Mouse (Mus musculus): ENCODE results near the gene Cox8a. TPM values are rescaled to one million over a fixed set of nuclear protein-coding genes. Genes with fewer than 3 reads are reported as not detected.

The Cox8a gene
- 678 and 706 TPM in 2 replicates for polyA plus RNA-seq (2014; fragmentation: Nextera tagmentation; extraction: Ambion mirVana)

DNA sequence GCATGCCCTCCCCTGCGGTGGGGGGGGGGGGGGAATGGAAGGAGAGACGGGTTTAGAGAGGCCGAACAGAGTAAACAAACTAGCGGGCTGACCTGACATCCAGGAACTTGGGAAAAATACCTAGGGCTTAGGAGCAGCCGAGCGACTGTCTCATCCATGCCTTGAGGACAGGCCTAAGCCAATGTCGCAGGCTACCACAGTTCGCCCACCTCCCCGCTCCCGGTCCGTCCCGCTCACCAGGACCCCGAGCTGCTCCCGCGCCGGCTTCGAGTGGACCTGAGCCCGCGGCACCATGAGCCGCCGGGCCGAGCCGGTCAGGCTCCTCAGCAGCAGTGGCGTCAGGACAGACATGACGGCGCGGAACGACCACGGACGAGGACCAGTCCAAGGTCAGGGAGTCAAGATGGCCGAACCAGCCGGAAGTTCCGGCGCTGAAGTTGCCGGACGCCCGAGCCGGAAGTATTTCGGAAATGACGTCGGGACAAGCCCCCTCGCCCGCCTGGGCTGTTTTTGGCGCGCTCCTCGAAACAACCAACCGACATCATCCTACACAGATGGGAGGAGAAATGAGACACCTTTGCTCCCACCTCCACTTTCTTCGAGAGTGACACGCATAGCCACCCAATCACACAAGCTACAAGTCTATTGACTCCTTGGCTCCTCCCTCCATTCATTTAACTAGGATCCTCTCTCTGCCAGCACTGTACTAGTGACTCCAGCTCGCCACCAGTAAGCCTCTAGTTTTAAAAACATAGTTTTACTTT is at the start of gene Cox8a:
Gene Cox8a, minus strand, starts transcription at position 455 of the 764 bp plus-strand sequence.
- ATAC-seq (replicated peaks; ENCODE audit: low FRiP score) (peak; percentile 96), DNase-seq (ENCODE audit: low spot score) (peak; percentile 97)
- peak within 1 kb of the TSS; percentile 93 for H3K4me2 ChIP-seq (ENCODE audit: low read depth, low read length, severe bottlenecking)
- H3K4me1 ChIP-seq (replicated peaks; ENCODE audit: control insufficient read depth, insufficient read depth, low read length): peaks cover 10% of the 10 kb centered on the region
- H3K36me3 ChIP-seq (ENCODE audit: control insufficient read depth, insufficient read depth, low read length): peaks cover 3% of the 10 kb centered on the region; the same call in 1 of the 2 replicates
- peak within 1 kb of the TSS; percentile 92 for H3K4me3 ChIP-seq (ENCODE audit: low read depth, low read length)
- under 1% methylated on average over 50 of the region's 50 CpGs for WGBS
- H3K9ac ChIP-seq (ENCODE audit: low read length): peak within 1 kb of the TSS; percentile 81
- peak within 1 kb of the TSS; percentile 51; the same call in 1 of the 2 replicates for H3K27ac ChIP-seq (ENCODE audit: low read depth, low read length)
- no peaks in the 10 kb centered on the region for H3K27me3 ChIP-seq (ENCODE audit: control insufficient read depth, insufficient read depth, low read length)
- no peaks in the 10 kb centered on the region for H3K9me3 ChIP-seq (ENCODE audit: control insufficient read depth, low read length)

DNA sequence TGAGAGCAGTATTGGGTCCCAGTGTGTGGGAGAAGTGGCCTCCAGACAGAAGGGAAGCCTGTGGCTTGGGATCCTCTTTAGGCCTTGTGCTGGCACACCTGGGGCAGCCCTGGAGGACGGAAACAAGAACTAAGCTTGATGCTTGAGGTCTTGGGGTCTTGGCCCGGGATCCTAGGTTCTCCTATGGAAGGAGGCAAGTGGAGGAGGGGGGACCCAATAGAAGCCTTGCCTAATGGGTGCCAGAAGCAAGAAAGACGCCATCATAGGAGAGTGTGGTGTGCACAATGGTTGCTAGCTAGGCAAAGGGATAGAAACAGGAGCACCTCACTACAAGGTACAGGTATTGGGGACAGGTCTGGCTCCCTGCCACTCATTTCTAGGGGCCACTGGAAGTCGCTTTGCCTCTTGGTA is 49.0 kb upstream of the Cox8a start:
- ATAC-seq (replicated peaks; ENCODE audit: low FRiP score) (no peak), DNase-seq (ENCODE audit: low spot score) (peak; percentile 66)
- Histone ChIP-seq H3K4me2 (ENCODE audit: low read depth, low read length, severe bottlenecking) (peak overlapping the region; percentile 80), H3K36me3 (ENCODE audit: control insufficient read depth, insufficient read depth, low read length) (peaks cover 6% of the 10 kb centered on the region), H3K9ac (ENCODE audit: low read length) (peak overlapping the region; percentile 99), H3K4me1 (replicated peaks; ENCODE audit: control insufficient read depth, insufficient read depth, low read length) (peaks cover 49% of the 10 kb centered on the region), H3K27ac (ENCODE audit: low read depth, low read length) (peak overlapping the region; percentile 99), H3K4me3 (ENCODE audit: low read depth, low read length) (peak overlapping the region; percentile 97; the same call in 1 of the 2 replicates), H3K27me3 (ENCODE audit: control insufficient read depth, insufficient read depth, low read length) (no peaks in the 10 kb centered on the region), H3K9me3 (ENCODE audit: control insufficient read depth, low read length) (peaks cover 3% of the 10 kb centered on the region; the same call in 1 of the 2 replicates)
- WGBS: 21% methylated on average over 4 of the region's 4 CpGs

DNA sequence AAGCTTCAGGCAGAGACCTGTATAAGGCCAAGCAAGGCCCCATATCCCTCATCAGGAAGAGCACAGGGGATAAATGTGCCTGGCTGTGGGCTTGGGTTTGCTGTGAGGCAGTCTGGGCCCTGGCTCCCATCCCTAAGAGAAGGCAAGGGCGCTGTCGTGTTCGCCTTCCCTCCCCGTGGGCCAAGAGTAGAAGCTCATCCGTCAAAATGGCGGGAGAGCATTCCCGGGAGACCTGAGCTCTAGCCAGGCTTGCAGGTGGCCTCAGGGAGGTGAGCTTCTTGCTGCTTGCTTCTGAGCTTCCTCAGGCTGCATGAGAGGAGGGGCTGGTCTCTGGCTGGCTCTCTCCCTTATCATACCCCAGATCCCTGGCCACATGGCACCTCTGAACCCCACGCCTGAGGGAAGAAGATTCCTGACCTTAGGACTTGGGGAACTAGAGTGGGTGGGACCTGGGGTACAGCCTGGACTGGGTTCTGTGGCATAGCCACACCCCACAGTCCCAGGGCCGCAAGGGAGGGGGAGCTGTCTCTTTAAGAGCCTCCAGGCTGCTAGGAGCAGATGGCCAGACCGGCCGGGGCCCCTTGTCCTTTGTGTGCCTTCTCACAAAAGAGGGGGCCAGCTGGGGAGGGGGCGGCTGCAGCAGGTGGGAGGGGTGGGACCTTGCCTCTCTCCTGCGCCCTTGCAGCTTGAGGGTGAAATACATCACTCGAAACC is 48.2 kb upstream of the Cox8a start:
- Histone ChIP-seq H3K9ac (ENCODE audit: low read length) (peak overlapping the region; percentile 99), H3K27ac (ENCODE audit: low read depth, low read length) (peak overlapping the region; percentile 99), H3K27me3 (ENCODE audit: control insufficient read depth, insufficient read depth, low read length) (no peaks in the 10 kb centered on the region), H3K4me2 (ENCODE audit: low read depth, low read length, severe bottlenecking) (peak overlapping the region; percentile 80), H3K4me3 (ENCODE audit: low read depth, low read length) (peak overlapping the region; percentile 2; the same call in 1 of the 2 replicates), H3K36me3 (ENCODE audit: control insufficient read depth, insufficient read depth, low read length) (peaks cover 3% of the 10 kb centered on the region), H3K9me3 (ENCODE audit: control insufficient read depth, low read length) (peaks cover 3% of the 10 kb centered on the region; the same call in 1 of the 2 replicates), H3K4me1 (replicated peaks; ENCODE audit: control insufficient read depth, insufficient read depth, low read length) (peaks cover 46% of the 10 kb centered on the region)
- DNase-seq (ENCODE audit: low spot score) (peak; percentile 92), ATAC-seq (replicated peaks; ENCODE audit: low FRiP score) (peak; percentile 58)
- 6% methylated on average over 14 of the region's 14 CpGs for WGBS

DNA sequence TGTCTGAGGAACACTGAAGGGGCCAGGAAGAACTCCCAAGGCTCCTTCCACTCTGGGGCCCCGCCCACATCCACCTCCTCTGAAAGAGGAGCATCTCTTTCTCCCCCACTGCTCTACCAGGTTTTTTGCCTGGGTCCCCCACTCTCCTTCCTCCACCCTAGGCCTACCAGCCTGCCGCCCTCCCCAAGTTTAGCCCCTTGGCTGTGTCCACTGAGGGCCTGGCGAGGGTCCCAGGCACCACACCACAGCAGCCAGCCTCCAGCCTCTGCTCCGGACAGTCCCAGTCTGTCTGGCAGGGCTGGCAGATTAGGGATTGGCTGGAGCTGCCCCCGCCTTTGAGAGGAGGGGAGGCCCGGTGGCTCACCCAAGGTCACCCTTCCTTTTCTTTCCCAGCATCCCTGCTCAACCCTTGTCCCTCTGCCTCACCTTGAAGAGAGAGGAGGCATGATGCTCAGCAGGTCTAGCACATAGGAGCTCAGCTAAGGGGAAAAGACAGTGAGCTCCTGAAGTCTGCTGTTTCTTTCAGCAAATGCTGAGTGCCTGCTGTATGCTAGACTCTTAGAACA is 47.4 kb upstream of the Cox8a start:
- H3K27ac ChIP-seq (ENCODE audit: low read depth, low read length): peak overlapping the region; percentile 99
- peak; percentile 70 for DNase-seq (ENCODE audit: low spot score)
- no peak for ATAC-seq (replicated peaks; ENCODE audit: low FRiP score)
- H3K9ac ChIP-seq (ENCODE audit: low read length): peak overlapping the region; percentile 99
- H3K9me3 ChIP-seq (ENCODE audit: control insufficient read depth, low read length): peaks cover 3% of the 10 kb centered on the region; the same call in 1 of the 2 replicates
- H3K4me2 ChIP-seq (ENCODE audit: low read depth, low read length, severe bottlenecking): peak overlapping the region; percentile 80; the same call in 1 of the 2 replicates
- no peaks in the 10 kb centered on the region for H3K27me3 ChIP-seq (ENCODE audit: control insufficient read depth, insufficient read depth, low read length)
- peaks cover 40% of the 10 kb centered on the region for H3K4me1 ChIP-seq (replicated peaks; ENCODE audit: control insufficient read depth, insufficient read depth, low read length)
- 8% methylated on average over 6 of the region's 6 CpGs for WGBS
- H3K36me3 ChIP-seq (ENCODE audit: control insufficient read depth, insufficient read depth, low read length): no peaks in the 10 kb centered on the region
- no peak overlapping the region; the same call in 1 of the 2 replicates for H3K4me3 ChIP-seq (ENCODE audit: low read depth, low read length)

DNA sequence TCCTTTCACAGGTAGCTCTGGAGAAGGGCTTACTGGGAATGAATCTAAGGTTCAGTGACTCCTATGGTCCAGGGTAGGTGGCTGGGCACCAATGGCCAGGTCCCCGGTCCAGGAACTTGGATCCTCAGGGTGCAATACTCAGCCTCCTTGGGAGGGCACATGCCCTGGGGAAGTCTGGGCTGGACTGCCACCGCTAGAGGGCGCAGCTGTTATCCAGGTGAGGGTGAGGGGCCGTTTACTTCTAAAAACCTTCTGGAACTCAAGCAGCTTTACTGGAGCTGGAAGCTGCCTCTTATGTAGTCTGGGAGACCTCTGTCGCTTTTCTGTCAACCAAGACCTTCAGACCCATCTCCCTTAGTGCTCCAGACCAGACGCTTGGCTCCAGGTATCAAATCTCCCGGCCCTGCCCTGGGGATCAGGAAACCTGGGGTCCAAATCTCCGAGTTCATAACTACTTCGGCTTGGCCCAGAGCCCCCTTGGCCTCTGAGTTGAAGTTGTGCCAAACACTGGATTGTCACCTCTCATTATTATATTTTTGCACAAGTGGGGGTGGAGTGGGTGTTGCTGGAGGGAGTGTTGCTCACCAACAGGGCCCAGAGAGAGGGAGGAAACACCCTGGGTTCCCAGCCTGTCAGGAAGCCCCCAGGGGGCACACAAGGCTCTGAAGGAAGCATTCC is 46.8 kb upstream of the Cox8a start:
- H3K36me3 ChIP-seq (ENCODE audit: control insufficient read depth, insufficient read depth, low read length): no peaks in the 10 kb centered on the region
- H3K9me3 ChIP-seq (ENCODE audit: control insufficient read depth, low read length): peaks cover 3% of the 10 kb centered on the region; the same call in 1 of the 2 replicates
- peak; percentile 93 for DNase-seq (ENCODE audit: low spot score)
- peaks cover 40% of the 10 kb centered on the region for H3K4me1 ChIP-seq (replicated peaks; ENCODE audit: control insufficient read depth, insufficient read depth, low read length)
- peak overlapping the region; percentile 99 for H3K27ac ChIP-seq (ENCODE audit: low read depth, low read length)
- peak overlapping the region; percentile 80; the same call in 1 of the 2 replicates for H3K4me2 ChIP-seq (ENCODE audit: low read depth, low read length, severe bottlenecking)
- ATAC-seq (replicated peaks; ENCODE audit: low FRiP score): no peak
- peak overlapping the region; percentile 99; the same call in 1 of the 2 replicates for H3K9ac ChIP-seq (ENCODE audit: low read length)
- WGBS: 16% methylated on average over 9 of the region's 9 CpGs
- H3K4me3 ChIP-seq (ENCODE audit: low read depth, low read length): no peak overlapping the region
- H3K27me3 ChIP-seq (ENCODE audit: control insufficient read depth, insufficient read depth, low read length): no peaks in the 10 kb centered on the region

DNA sequence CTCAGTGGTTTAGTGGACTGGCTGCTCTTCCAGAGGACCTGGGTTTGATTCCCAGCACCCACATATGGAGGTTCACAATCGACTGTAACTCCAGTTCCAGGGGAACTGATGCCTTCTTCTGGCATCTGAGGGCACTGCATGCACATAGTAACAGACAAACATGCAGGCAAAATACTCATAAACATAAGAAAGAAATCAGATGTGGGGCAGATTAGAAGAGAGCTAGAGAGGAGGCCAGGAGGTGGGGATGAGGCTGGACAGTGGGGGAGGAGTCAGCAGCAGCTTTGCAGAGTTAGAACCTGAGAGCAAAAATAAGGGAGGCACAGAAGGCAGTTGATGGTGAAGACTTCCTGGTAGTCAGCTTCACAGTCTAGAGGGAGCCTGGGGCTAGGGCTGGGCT is 45.2 kb upstream of the Cox8a start:
- no peak overlapping the region for H3K27ac ChIP-seq (ENCODE audit: low read depth, low read length)
- H3K27me3 ChIP-seq (ENCODE audit: control insufficient read depth, insufficient read depth, low read length): no peaks in the 10 kb centered on the region
- H3K9ac ChIP-seq (ENCODE audit: low read length): no peak overlapping the region
- H3K9me3 ChIP-seq (ENCODE audit: control insufficient read depth, low read length): peaks cover 3% of the 10 kb centered on the region; the same call in 1 of the 2 replicates
- H3K4me3 ChIP-seq (ENCODE audit: low read depth, low read length): no peak overlapping the region
- H3K4me2 ChIP-seq (ENCODE audit: low read depth, low read length, severe bottlenecking): no peak overlapping the region
- H3K36me3 ChIP-seq (ENCODE audit: control insufficient read depth, insufficient read depth, low read length): no peaks in the 10 kb centered on the region
- ATAC-seq (replicated peaks; ENCODE audit: low FRiP score) (no peak), DNase-seq (ENCODE audit: low spot score) (no peak)
- H3K4me1 ChIP-seq (replicated peaks; ENCODE audit: control insufficient read depth, insufficient read depth, low read length): peaks cover 36% of the 10 kb centered on the region
- WGBS: 94% methylated on average over 1 of the region's 1 CpGs

DNA sequence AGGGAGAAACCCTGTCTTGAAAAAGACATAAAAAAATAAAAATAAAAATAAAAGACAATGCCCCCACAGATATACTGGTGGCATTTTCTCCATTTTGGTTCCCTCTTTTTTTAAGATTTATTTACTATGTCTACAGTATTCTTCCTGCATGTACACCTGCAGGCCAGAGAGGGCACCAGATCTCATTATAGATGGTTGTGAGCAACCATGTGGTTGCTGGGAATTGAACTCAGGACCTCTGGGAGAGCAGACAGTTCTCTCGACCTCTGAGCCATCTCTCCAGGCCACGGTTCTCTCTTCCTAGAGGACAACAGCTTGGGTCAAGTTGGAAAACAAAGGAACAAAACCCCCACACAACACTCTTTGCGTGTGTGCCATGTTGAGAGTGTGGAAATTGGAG is 44.5 kb upstream of the Cox8a start:
- no peaks in the 10 kb centered on the region for H3K27me3 ChIP-seq (ENCODE audit: control insufficient read depth, insufficient read depth, low read length)
- no peak overlapping the region for H3K4me2 ChIP-seq (ENCODE audit: low read depth, low read length, severe bottlenecking)
- H3K9me3 ChIP-seq (ENCODE audit: control insufficient read depth, low read length): peaks cover 3% of the 10 kb centered on the region; the same call in 1 of the 2 replicates
- H3K4me1 ChIP-seq (replicated peaks; ENCODE audit: control insufficient read depth, insufficient read depth, low read length): peaks cover 31% of the 10 kb centered on the region
- WGBS: 94% methylated on average over 3 of the region's 3 CpGs
- H3K4me3 ChIP-seq (ENCODE audit: low read depth, low read length): no peak overlapping the region
- no peak overlapping the region for H3K9ac ChIP-seq (ENCODE audit: low read length)
- no peak overlapping the region for H3K27ac ChIP-seq (ENCODE audit: low read depth, low read length)
- ATAC-seq (replicated peaks; ENCODE audit: low FRiP score) (no peak), DNase-seq (ENCODE audit: low spot score) (no peak)
- no peaks in the 10 kb centered on the region for H3K36me3 ChIP-seq (ENCODE audit: control insufficient read depth, insufficient read depth, low read length)

DNA sequence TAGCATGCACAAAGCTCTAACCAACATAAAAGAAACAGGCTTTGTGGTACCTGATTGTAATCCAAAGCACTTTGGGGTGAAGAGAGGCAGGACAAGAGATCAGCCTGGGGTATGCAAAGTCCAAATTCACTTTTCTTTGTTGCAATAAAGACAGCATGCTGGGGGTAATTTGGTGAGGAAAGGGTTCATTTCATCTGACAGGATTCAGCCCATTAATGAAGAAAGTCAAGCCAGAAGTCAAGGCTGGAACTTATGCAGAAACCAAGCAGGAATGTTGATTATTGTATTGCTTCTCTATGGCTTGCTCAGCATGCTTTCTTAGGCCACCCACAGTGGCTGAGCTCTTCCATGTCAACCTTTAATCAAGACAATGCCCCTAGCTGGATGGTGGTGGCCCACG is 44.1 kb upstream of the Cox8a start:
- peaks cover 3% of the 10 kb centered on the region; the same call in 1 of the 2 replicates for H3K9me3 ChIP-seq (ENCODE audit: control insufficient read depth, low read length)
- no peak overlapping the region for H3K4me2 ChIP-seq (ENCODE audit: low read depth, low read length, severe bottlenecking)
- DNase-seq (ENCODE audit: low spot score): no peak
- H3K36me3 ChIP-seq (ENCODE audit: control insufficient read depth, insufficient read depth, low read length): no peaks in the 10 kb centered on the region
- no peak overlapping the region for H3K27ac ChIP-seq (ENCODE audit: low read depth, low read length)
- ATAC-seq (replicated peaks; ENCODE audit: low FRiP score): no peak
- peaks cover 26% of the 10 kb centered on the region for H3K4me1 ChIP-seq (replicated peaks; ENCODE audit: control insufficient read depth, insufficient read depth, low read length)
- no peak overlapping the region for H3K9ac ChIP-seq (ENCODE audit: low read length)
- no peak overlapping the region for H3K4me3 ChIP-seq (ENCODE audit: low read depth, low read length)
- 88% methylated on average over 1 of the region's 1 CpGs for WGBS
- H3K27me3 ChIP-seq (ENCODE audit: control insufficient read depth, insufficient read depth, low read length): no peaks in the 10 kb centered on the region

All from forebrain, embryonic 11.5 days (tissue).